Mouse (Mus musculus) liver, embryonic 18 days (tissue): ENCODE measurements around the gene Fam171a1. TPM values are rescaled to one million over a fixed set of nuclear protein-coding genes. Genes with fewer than 3 reads are reported as not detected.

ENCODE experiments used
- polyA plus RNA-seq: library from polyadenylated mRNA; depleted of rRNA; stranded (reverse); fragments of >200 nt; gene quantifications from 2 replicates; pipeline ENCODE4 v1.2.3, GENCODE M21; 2012; rRNA removed

Fam171a1 gene
- 2.5 and 2.7 TPM in 2 replicates for polyA plus RNA-seq

GRCm38 (mm10) chr2:3113866-3114265 is at the start of gene Fam171a1:
Gene Fam171a1 (plus strand): TSS chr2:3114224.

Other genes with a start within 250 kb of the Fam171a1 start
- gene Nmt2, start 170.0 kb downstream of the Fam171a1 start, polyA plus RNA-seq: 4.9 and 5.0 TPM in 2 replicates
- gene Rpp38, start 218.4 kb downstream of the Fam171a1 start, polyA plus RNA-seq: 6.0 and 6.7 TPM in 2 replicates
- gene Acbd7, start 221.9 kb downstream of the Fam171a1 start, polyA plus RNA-seq: 0.23 and 0.48 TPM in 2 replicates